Mouse (Mus musculus): ENCODE data around the gene Lrrc3. TPM values are rescaled to one million over a fixed set of nuclear protein-coding genes. Genes with fewer than 3 reads are reported as not detected.

Gene Lrrc3
- polyA plus RNA-seq, 1 experiment from 2014 or later = 8.2 TPM

DNA sequence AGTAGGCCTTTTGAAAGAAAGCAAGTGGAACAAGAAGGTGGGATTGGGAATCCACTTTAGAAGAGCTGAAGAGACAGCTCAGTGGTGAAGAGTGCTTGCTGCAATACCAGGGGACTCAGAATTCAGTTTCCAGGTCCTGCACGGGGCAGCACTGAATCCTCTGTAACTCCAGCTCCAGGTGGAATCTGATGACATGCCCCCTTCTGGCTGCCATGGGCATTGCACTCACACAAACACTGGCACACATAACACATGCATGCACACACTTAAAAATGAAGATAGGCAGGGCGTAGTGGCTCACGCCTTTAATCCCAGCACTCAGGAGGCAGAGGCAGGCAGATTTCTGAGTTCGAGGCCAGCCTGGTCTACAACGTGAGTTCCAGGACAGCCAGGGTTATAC, 19.8 kb downstream of the Lrrc3 start:
- Histone ChIP-seq H3K9ac (ENCODE audit: low read depth, low read length) (no peak overlapping the region), H3K27ac (ENCODE audit: low read depth, low read length) (no peak overlapping the region), H3K4me1 (replicated peaks; ENCODE audit: control insufficient read depth, insufficient read depth, low read length) (no peaks in the 10 kb centered on the region), H3K4me2 (no peak overlapping the region), H3K9me3 (ENCODE audit: control insufficient read depth, low read length) (no peaks in the 10 kb centered on the region), H3K27me3 (replicated peaks; ENCODE audit: control insufficient read depth, insufficient read depth, low read length) (no peaks in the 10 kb centered on the region), H3K36me3 (ENCODE audit: control insufficient read depth, insufficient read depth, low read length) (no peaks in the 10 kb centered on the region), H3K4me3 (ENCODE audit: low read depth, low read length) (no peak overlapping the region)
- WGBS = 75% methylated on average over 5 of the region's 5 CpGs
- ATAC-seq (replicated peaks; ENCODE audit: low FRiP score) (no peak), DNase-seq (ENCODE audit: low spot score) (no peak)

DNA sequence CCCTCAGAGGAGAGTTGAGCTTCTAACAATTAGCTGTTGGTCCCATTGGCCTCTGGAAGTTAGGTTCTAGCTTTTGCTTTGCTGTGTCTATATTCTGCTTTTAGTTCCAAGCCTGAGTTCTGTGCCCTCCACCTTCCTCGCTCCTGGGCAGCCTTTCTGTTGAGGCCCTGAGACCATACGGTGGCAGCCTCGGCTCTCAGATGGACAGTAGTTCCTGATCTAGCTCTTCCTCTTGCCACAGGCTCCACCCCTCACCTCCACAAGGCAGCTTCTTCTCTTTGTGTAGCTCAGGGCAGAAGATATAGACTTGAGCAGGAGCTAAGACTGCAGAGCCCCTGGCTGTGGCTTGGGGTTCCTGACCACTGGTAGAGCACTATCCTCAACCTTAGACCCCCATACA, 22.0 kb downstream of the Lrrc3 start:
- Histone ChIP-seq H3K27ac (ENCODE audit: low read depth, low read length) (no peak overlapping the region), H3K27me3 (replicated peaks; ENCODE audit: control insufficient read depth, insufficient read depth, low read length) (no peaks in the 10 kb centered on the region), H3K4me1 (replicated peaks; ENCODE audit: control insufficient read depth, insufficient read depth, low read length) (no peaks in the 10 kb centered on the region), H3K9me3 (ENCODE audit: control insufficient read depth, low read length) (no peaks in the 10 kb centered on the region), H3K9ac (ENCODE audit: low read depth, low read length) (no peak overlapping the region), H3K4me2 (no peak overlapping the region), H3K4me3 (ENCODE audit: low read depth, low read length) (no peak overlapping the region), H3K36me3 (ENCODE audit: control insufficient read depth, insufficient read depth, low read length) (no peaks in the 10 kb centered on the region)
- DNase-seq (ENCODE audit: low spot score) (no peak), ATAC-seq (replicated peaks; ENCODE audit: low FRiP score) (no peak)
- 43% methylated on average over 3 of the region's 3 CpGs for WGBS

DNA sequence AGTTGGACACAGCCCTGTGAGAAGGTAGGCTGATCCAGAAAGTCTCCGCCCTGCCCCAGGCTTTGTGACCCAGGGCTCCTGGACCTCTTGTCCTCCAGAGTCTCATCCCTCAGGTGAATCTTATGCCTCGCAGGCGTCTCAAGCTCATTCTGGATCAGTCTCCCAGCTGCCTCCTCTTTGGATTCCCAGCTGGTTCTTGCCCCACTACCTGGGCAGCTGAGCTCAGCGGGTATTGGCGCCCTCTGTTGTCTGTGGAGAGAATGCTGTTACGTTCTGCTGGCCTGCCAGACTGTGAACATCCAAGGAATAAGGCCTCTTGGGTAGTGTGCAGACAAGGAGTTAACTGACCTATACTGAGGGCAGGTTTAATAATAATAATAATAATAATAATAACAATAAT, 23.4 kb downstream of the Lrrc3 start:
- Histone ChIP-seq H3K9ac (ENCODE audit: low read depth, low read length) (no peak overlapping the region), H3K36me3 (ENCODE audit: control insufficient read depth, insufficient read depth, low read length) (no peaks in the 10 kb centered on the region), H3K4me1 (replicated peaks; ENCODE audit: control insufficient read depth, insufficient read depth, low read length) (no peaks in the 10 kb centered on the region), H3K27me3 (replicated peaks; ENCODE audit: control insufficient read depth, insufficient read depth, low read length) (no peaks in the 10 kb centered on the region), H3K4me2 (no peak overlapping the region), H3K9me3 (ENCODE audit: control insufficient read depth, low read length) (no peaks in the 10 kb centered on the region), H3K4me3 (ENCODE audit: low read depth, low read length) (no peak overlapping the region), H3K27ac (ENCODE audit: low read depth, low read length) (no peak overlapping the region)
- WGBS = 54% methylated on average over 6 of the region's 6 CpGs
- DNase-seq (ENCODE audit: low spot score) = no peak
- ATAC-seq (replicated peaks; ENCODE audit: low FRiP score) = no peak

DNA sequence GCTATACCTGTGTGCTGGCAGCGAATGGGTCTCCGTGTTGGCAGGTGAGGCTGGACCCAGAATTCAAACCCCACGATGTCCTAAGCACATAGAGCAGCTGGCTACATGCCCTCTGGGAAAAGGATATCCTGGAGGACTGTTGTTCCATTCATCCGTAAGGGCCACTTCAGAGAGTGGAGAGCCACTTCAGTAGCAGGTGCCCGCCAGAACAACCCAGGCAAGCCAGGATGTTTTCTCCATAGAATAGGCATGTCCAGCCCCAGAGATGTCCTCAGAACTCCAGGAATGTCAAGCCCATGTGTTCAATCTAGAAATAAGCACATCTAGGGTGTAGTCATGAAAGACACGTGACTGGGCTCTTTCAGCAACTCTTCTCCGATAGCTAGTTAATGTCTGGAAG, 32.7 kb downstream of the Lrrc3 start:
- 88% methylated on average over 7 of the region's 7 CpGs for WGBS
- H3K4me2 ChIP-seq = no peak overlapping the region
- no peak overlapping the region for H3K4me3 ChIP-seq (ENCODE audit: low read depth, low read length)
- H3K27me3 ChIP-seq (replicated peaks; ENCODE audit: control insufficient read depth, insufficient read depth, low read length) = no peaks in the 10 kb centered on the region
- H3K4me1 ChIP-seq (replicated peaks; ENCODE audit: control insufficient read depth, insufficient read depth, low read length) = no peaks in the 10 kb centered on the region
- no peak overlapping the region for H3K27ac ChIP-seq (ENCODE audit: low read depth, low read length)
- ATAC-seq (replicated peaks; ENCODE audit: low FRiP score) (no peak), DNase-seq (ENCODE audit: low spot score) (no peak)
- no peaks in the 10 kb centered on the region for H3K9me3 ChIP-seq (ENCODE audit: control insufficient read depth, low read length)
- H3K9ac ChIP-seq (ENCODE audit: low read depth, low read length) = no peak overlapping the region
- H3K36me3 ChIP-seq (ENCODE audit: control insufficient read depth, insufficient read depth, low read length) = no peaks in the 10 kb centered on the region

DNA sequence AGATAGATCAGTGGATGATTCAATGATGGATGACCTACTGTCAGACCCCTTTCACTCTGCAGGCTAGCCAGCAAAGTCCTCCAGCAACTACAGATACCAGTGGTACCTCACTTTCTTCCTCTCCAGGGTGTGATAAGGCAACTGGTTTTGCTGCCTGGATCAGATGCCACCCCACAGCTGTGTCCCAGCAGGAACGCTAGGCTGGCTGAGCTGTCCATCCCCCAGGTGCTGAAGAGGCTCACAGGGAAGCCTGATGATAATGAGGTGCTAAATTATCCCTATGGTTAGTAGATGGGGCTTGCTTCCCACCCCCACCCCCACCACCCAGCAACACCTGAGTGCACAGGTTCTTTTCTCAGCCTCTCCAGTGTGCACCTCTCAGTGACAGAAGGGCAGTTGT, 34.8 kb downstream of the Lrrc3 start:
- H3K4me2 ChIP-seq = no peak overlapping the region
- WGBS = 9% methylated on average over 1 of the region's 1 CpGs
- H3K4me1 ChIP-seq (replicated peaks; ENCODE audit: control insufficient read depth, insufficient read depth, low read length) = no peaks in the 10 kb centered on the region
- no peak overlapping the region for H3K4me3 ChIP-seq (ENCODE audit: low read depth, low read length)
- no peak overlapping the region for H3K9ac ChIP-seq (ENCODE audit: low read depth, low read length)
- no peak for DNase-seq (ENCODE audit: low spot score)
- H3K9me3 ChIP-seq (ENCODE audit: control insufficient read depth, low read length) = no peaks in the 10 kb centered on the region
- ATAC-seq (replicated peaks; ENCODE audit: low FRiP score) = no peak
- no peaks in the 10 kb centered on the region for H3K27me3 ChIP-seq (replicated peaks; ENCODE audit: control insufficient read depth, insufficient read depth, low read length)
- H3K36me3 ChIP-seq (ENCODE audit: control insufficient read depth, insufficient read depth, low read length) = no peaks in the 10 kb centered on the region
- no peak overlapping the region for H3K27ac ChIP-seq (ENCODE audit: low read depth, low read length)

DNA sequence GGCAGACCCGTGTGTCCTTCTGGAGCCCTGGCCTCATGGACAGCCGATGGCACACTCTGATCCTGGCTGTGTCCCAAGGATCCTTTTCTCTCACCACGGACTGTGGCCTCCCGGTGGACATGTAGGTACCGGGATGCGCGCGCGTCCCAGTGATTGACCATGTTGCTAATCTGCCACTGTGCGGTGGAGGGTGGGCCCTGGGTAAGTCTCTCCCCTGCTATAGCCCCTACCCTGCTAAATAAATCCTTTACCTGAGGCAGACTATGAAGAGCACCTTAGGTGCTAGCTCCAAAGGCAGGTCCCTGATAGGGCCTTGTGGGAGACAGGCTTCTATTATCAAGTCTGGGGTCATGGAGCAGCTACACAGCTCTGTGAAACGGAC, 37.6 kb downstream of the Lrrc3 start:
- ATAC-seq (replicated peaks; ENCODE audit: low FRiP score) = 0 out of 2 replicates have a peak, but pooled peaks have one; percentile 2
- WGBS = 31% methylated on average over 11 of the region's 11 CpGs
- peak overlapping the region; percentile 18; the same call in 1 of the 2 replicates for H3K4me3 ChIP-seq (ENCODE audit: low read depth, low read length)
- no peak overlapping the region for H3K9ac ChIP-seq (ENCODE audit: low read depth, low read length)
- H3K9me3 ChIP-seq (ENCODE audit: control insufficient read depth, low read length) = no peaks in the 10 kb centered on the region
- no peaks in the 10 kb centered on the region for H3K36me3 ChIP-seq (ENCODE audit: control insufficient read depth, insufficient read depth, low read length)
- peak overlapping the region; percentile 54 for H3K4me2 ChIP-seq
- H3K27ac ChIP-seq (ENCODE audit: low read depth, low read length) = no peak overlapping the region
- no peaks in the 10 kb centered on the region for H3K27me3 ChIP-seq (replicated peaks; ENCODE audit: control insufficient read depth, insufficient read depth, low read length)
- no peak for DNase-seq (ENCODE audit: low spot score)
- H3K4me1 ChIP-seq (replicated peaks; ENCODE audit: control insufficient read depth, insufficient read depth, low read length) = no peaks in the 10 kb centered on the region

DNA sequence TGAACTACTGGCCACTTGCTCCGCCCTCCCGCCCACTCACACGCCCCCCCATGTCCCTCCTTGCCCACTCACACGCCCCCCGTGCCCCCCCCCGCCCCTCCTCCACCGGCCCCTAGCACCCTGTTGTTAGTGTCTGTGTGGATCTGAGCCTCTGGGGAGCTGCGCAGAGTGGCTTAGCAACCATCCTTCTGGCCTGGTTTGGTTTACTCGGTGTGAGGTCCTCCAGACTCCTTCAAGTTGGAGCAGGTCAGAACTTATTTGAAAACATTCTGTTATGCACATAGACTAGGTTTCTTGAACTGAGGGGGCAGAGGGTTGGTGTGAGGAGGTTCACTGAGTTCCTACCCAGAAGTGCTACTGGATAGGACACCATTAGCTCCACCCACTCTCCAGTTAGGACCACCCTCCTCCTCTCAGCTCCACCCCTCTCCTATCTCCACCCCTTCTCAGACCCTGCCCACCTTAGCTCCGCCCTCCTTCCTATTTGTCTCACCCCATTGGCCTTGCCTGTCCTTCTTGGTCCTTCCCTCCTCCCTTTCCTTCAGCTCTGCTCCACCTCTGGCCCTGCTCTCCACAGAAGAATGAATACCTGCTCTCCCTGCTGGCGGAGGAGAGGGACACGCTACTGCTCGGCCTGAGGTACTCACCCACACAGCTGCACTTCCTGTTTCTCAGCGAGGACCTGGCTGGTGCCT, 38.1 kb downstream of the Lrrc3 start:
- peak; percentile 45 for DNase-seq (ENCODE audit: low spot score)
- H3K9ac ChIP-seq (ENCODE audit: low read depth, low read length) = no peak overlapping the region
- peak overlapping the region; percentile 18; the same call in 1 of the 2 replicates for H3K4me3 ChIP-seq (ENCODE audit: low read depth, low read length)

DNA sequence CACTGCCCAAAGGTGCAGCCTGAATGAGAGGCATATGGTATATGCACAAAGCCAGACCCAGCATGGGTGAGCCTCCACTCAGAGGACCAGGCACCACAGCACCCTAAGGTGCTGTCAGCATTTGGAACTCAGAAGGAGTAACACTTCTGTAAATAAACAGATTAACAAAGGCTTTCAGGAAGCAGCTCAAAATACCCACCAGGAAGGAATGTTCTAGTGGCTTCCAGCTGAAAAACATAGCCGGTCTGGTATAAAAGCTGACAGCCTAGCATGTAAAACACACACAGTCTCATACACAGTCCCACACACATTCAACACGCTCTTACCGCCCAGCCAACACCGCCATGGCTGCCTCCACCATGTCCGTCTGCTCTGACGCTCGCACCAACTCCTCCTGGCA, 40.7 kb downstream of the Lrrc3 start, which contains the start of gene Gm3285:
Gene Gm3285, plus strand, starts transcription at position 301 of the 400 bp plus-strand sequence.
- Histone ChIP-seq H3K4me1 (replicated peaks; ENCODE audit: control insufficient read depth, insufficient read depth, low read length) (no peaks in the 10 kb centered on the region), H3K4me3 (ENCODE audit: low read depth, low read length) (no peak within 1 kb of the TSS), H3K9ac (ENCODE audit: low read depth, low read length) (no peak within 1 kb of the TSS), H3K4me2 (no peak within 1 kb of the TSS), H3K27me3 (replicated peaks; ENCODE audit: control insufficient read depth, insufficient read depth, low read length) (no peaks in the 10 kb centered on the region), H3K9me3 (ENCODE audit: control insufficient read depth, low read length) (no peaks in the 10 kb centered on the region), H3K27ac (ENCODE audit: low read depth, low read length) (no peak within 1 kb of the TSS), H3K36me3 (ENCODE audit: control insufficient read depth, insufficient read depth, low read length) (no peaks in the 10 kb centered on the region)
- ATAC-seq (replicated peaks; ENCODE audit: low FRiP score) = no peak
- WGBS = 53% methylated on average over 7 of the region's 7 CpGs
- no peak for DNase-seq (ENCODE audit: low spot score)

More for the DNA sequence above, 38.1 kb downstream of the Lrrc3 start:
- no peaks in the 10 kb centered on the region for H3K9me3 ChIP-seq (ENCODE audit: control insufficient read depth, low read length)
- 25% methylated on average over 14 of the region's 14 CpGs for WGBS
- no peak overlapping the region for H3K27ac ChIP-seq (ENCODE audit: low read depth, low read length)
- no peaks in the 10 kb centered on the region for H3K27me3 ChIP-seq (replicated peaks; ENCODE audit: control insufficient read depth, insufficient read depth, low read length)
- peak overlapping the region; percentile 54 for H3K4me2 ChIP-seq
- H3K36me3 ChIP-seq (ENCODE audit: control insufficient read depth, insufficient read depth, low read length) = no peaks in the 10 kb centered on the region
- ATAC-seq (replicated peaks; ENCODE audit: low FRiP score) = peak; percentile 86
- no peaks in the 10 kb centered on the region for H3K4me1 ChIP-seq (replicated peaks; ENCODE audit: control insufficient read depth, insufficient read depth, low read length)

DNA sequence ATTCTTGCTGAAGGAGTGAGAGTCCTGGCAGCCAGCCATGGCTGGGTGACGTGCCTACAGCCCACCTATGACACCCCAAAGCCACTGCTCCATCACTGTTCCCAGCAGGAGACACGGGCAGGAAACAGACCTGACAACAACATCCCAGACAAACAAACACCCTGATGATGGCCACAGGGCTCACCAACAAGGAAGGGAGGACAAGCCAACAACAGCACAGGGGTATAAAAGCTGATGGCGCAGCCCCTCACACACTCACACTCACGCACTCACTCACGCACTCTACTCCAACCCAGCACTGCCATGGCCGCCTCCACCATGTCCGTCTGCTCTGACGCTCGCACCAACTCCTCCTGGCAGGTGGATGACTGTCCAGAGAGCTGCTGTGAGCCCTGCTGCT, 49.8 kb downstream of the Lrrc3 start, which contains the start of gene Gm10318:
Gene Gm10318, plus strand, starts transcription at position 301 of the 400 bp plus-strand sequence.
- WGBS = 67% methylated on average over 9 of the region's 9 CpGs
- H3K27me3 ChIP-seq (replicated peaks; ENCODE audit: control insufficient read depth, insufficient read depth, low read length) = no peaks in the 10 kb centered on the region
- no peak within 1 kb of the TSS for H3K27ac ChIP-seq (ENCODE audit: low read depth, low read length)
- H3K4me1 ChIP-seq (replicated peaks; ENCODE audit: control insufficient read depth, insufficient read depth, low read length) = no peaks in the 10 kb centered on the region
- no peak within 1 kb of the TSS for H3K4me2 ChIP-seq
- no peaks in the 10 kb centered on the region for H3K9me3 ChIP-seq (ENCODE audit: control insufficient read depth, low read length)
- H3K36me3 ChIP-seq (ENCODE audit: control insufficient read depth, insufficient read depth, low read length) = no peaks in the 10 kb centered on the region
- no peak within 1 kb of the TSS for H3K4me3 ChIP-seq (ENCODE audit: low read depth, low read length)
- DNase-seq (ENCODE audit: low spot score) (no peak), ATAC-seq (replicated peaks; ENCODE audit: low FRiP score) (no peak)
- no peak within 1 kb of the TSS for H3K9ac ChIP-seq (ENCODE audit: low read depth, low read length)

Data from liver, embryonic 11.5 days (tissue).